Mouse (Mus musculus): Measurements from ENCODE around the gene Pgrmc1.

The Pgrmc1 gene

GRCm38 (mm10) chrX:36602926-36603325, 4.9 kb downstream of the Pgrmc1 start:
- no peak for DNase-seq (ENCODE audit: low read depth, low spot score)

- DNase-seq (ENCODE audit: low read depth, low spot score): no peak
Measured at GRCm38 (mm10) chrX:36604040-36604439, 6.0 kb downstream of the Pgrmc1 start.

GRCm38 (mm10) chrX:36609117-36609516, 11.1 kb downstream of the Pgrmc1 start:
- DNase-seq (ENCODE audit: low read depth, low spot score): no peak

GRCm38 (mm10) chrX:36628102-36628501, 30.1 kb downstream of the Pgrmc1 start:
- DNase-seq (ENCODE audit: low read depth, low spot score): no peak

- DNase-seq (ENCODE audit: low read depth, low spot score): no peak
Measured at GRCm38 (mm10) chrX:36630771-36631170, 32.8 kb downstream of the Pgrmc1 start.

- DNase-seq (ENCODE audit: low read depth, low spot score): no peak
Measured at GRCm38 (mm10) chrX:36640046-36640445, 42.0 kb downstream of the Pgrmc1 start.

GRCm38 (mm10) chrX:36644657-36645551, 46.9 kb downstream of the Pgrmc1 start, which contains the start of gene Akap17b:
Gene Akap17b (minus strand): TSS chrX:36645395.
- peak; percentile 78 for DNase-seq (ENCODE audit: low read depth, low spot score)
